Mouse (Mus musculus): ENCODE measurements around the gene Frmd7. TPM values are rescaled to one million over a fixed set of nuclear protein-coding genes. Genes with fewer than 3 reads are reported as not detected.

Frmd7 gene
- polyA plus RNA-seq, 1 experiment from 2014 or later: 0.06 TPM

Other genes starting within 250 kb of the Frmd7 start
- 5.4 and 5.8 TPM in 2 replicates for gene Stk26, start 101.7 kb downstream of the Frmd7 start, polyA plus RNA-seq (2016; fragmentation: Nextera tagmentation; extraction: Ambion mirVana)
- gene Rap2c, start 75.3 kb upstream of the Frmd7 start, polyA plus RNA-seq (2016; fragmentation: Nextera tagmentation; extraction: Ambion mirVana): 21.3 and 21.9 TPM in 2 replicates

Data from forebrain, embryonic 10.5 days (tissue).